Mouse (Mus musculus) CD8-positive naive resting alpha-beta T cell, adult 2 months (primary cell): ENCODE data around the gene Zdhhc1.

Experiments used
- DNase-seq, 2 experiments: peaks; one replicate each; pipeline ENCODE4 v3.0.0; 2022; ENCODE audit warnings: low read depth in 2 of 2, low spot score in 2 of 2

Zdhhc1 gene

GRCm38 (mm10) chr8:105496439-105497180 is at the start of gene Zdhhc1:
Zdhhc1 (minus strand) TSS chr8:105496902.
- peak; percentile 61 to 74 for DNase-seq

- no peak for DNase-seq
Observed at GRCm38 (mm10) chr8:105545249-105545648, 48.5 kb upstream of the Zdhhc1 start.

GRCm38 (mm10) chr8:105544544-105545205 is 48.0 kb upstream of the Zdhhc1 start:
- no peak for DNase-seq

GRCm38 (mm10) chr8:105543703-105544102 is 47.0 kb upstream of the Zdhhc1 start:
- DNase-seq = no peak

GRCm38 (mm10) chr8:105542808-105543207 is 46.1 kb upstream of the Zdhhc1 start:
- no peak for DNase-seq

- DNase-seq = no peak
Observed at GRCm38 (mm10) chr8:105542032-105542656, 45.4 kb upstream of the Zdhhc1 start.

- DNase-seq = no peak
Observed at GRCm38 (mm10) chr8:105538940-105539339, 42.2 kb upstream of the Zdhhc1 start.

- no peak for DNase-seq
Observed at GRCm38 (mm10) chr8:105537011-105537677, 40.4 kb upstream of the Zdhhc1 start.

GRCm38 (mm10) chr8:105536546-105536945 is 39.8 kb upstream of the Zdhhc1 start:
- no peak for DNase-seq

GRCm38 (mm10) chr8:105533892-105534329 is 37.2 kb upstream of the Zdhhc1 start:
- DNase-seq = peak; percentile 38 to 51

- DNase-seq = no peak
Observed at GRCm38 (mm10) chr8:105533439-105533838, 36.7 kb upstream of the Zdhhc1 start.

- peak; percentile 27 to 53 for DNase-seq
Observed at GRCm38 (mm10) chr8:105531774-105532173, 35.1 kb upstream of the Zdhhc1 start.

- no peak for DNase-seq
Observed at GRCm38 (mm10) chr8:105529271-105529670, 32.6 kb upstream of the Zdhhc1 start.

GRCm38 (mm10) chr8:105528206-105528605 is 31.5 kb upstream of the Zdhhc1 start:
- no peak for DNase-seq

GRCm38 (mm10) chr8:105527110-105527509 is 30.4 kb upstream of the Zdhhc1 start:
- no peak for DNase-seq

- DNase-seq = no peak
Observed at GRCm38 (mm10) chr8:105522890-105523289, 26.2 kb upstream of the Zdhhc1 start.

GRCm38 (mm10) chr8:105521995-105522769 is 25.5 kb upstream of the Zdhhc1 start:
- DNase-seq = no peak

GRCm38 (mm10) chr8:105521061-105521460 is 24.4 kb upstream of the Zdhhc1 start:
- no peak for DNase-seq

GRCm38 (mm10) chr8:105520521-105520920 is 23.8 kb upstream of the Zdhhc1 start:
- DNase-seq = no peak

- DNase-seq = no peak
Observed at GRCm38 (mm10) chr8:105519591-105519990, 22.9 kb upstream of the Zdhhc1 start.
